Mouse (Mus musculus): ENCODE measurements around the gene Aldh5a1. TPM values are rescaled to one million over a fixed set of nuclear protein-coding genes. Genes with fewer than 3 reads are reported as not detected.

Gene Aldh5a1
- polyA plus RNA-seq, 1 experiment from 2014 or later: 13.4 TPM

DNA sequence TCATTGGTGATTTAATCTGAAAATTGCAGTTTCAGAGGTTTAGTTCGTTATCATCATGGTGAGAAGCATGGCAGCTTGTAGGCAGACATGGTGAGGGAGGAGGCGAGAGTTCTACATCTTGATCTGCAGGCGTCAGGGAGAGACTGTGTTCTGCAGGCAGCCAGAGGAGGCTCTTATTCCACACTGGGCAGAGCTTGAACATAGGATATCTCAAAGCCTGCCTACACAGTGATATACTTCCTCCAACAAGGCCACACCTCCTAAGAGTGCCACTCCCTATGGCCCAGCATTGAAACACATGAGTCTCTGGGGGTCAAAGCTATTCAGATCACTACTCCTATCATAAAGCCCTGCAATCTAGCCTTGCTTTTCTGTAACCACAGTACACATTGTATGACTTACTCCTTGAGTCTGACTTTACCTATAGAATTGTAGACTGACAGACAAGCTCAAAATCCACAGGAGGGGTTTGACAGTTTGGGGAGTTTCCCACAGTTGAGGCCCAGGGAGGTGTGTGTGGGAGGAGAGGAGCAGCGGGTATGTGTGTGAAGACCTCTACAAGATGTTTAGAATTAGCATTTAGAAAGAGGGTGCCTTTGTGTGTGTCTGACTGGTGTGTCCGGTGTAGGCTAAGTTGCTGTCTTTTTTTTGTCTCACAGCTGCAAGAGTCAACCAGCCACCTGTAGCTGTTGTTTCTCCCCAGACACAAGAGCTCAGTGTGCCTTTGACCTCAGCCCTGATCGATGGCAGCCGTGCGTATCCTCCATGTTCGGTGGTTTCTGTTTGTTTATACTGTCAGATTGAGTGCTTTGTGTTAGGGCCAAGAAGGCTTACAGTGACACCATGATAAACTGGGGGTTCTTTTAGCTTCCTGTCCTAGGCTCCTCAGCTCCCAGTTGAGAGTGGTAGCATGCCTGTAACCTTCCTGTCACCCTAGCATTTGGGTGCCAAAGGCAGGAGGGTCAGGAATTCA, 70.7 kb downstream of the Aldh5a1 start:
- H3K36me3 ChIP-seq (ENCODE audit: control insufficient read depth, insufficient read depth): no peaks in the 10 kb centered on the region
- no peaks in the 10 kb centered on the region for H3K27me3 ChIP-seq (ENCODE audit: control insufficient read depth, insufficient read depth, low read length)
- H3K27ac ChIP-seq (ENCODE audit: low read length): no peak overlapping the region
- no peak for ATAC-seq (replicated peaks; ENCODE audit: extremely low read depth, insufficient read depth, low FRiP score)
- H3K4me2 ChIP-seq (ENCODE audit: low read depth, low read length): no peak overlapping the region
- H3K4me3 ChIP-seq (ENCODE audit: low read length): no peak overlapping the region
- H3K9ac ChIP-seq (ENCODE audit: low read length): no peak overlapping the region
- WGBS: 60% methylated on average over 9 of the region's 9 CpGs
- no peaks in the 10 kb centered on the region for H3K9me3 ChIP-seq (replicated peaks; ENCODE audit: control insufficient read depth, low read length)
- peaks cover 5% of the 10 kb centered on the region; the same call in 1 of the 2 replicates for H3K4me1 ChIP-seq (ENCODE audit: control insufficient read depth, insufficient read depth, low read length)

- peaks cover 5% of the 10 kb centered on the region; the same call in 1 of the 2 replicates for H3K4me1 ChIP-seq (ENCODE audit: control insufficient read depth, insufficient read depth, low read length)
- H3K36me3 ChIP-seq (ENCODE audit: control insufficient read depth, insufficient read depth): no peaks in the 10 kb centered on the region
- H3K9ac ChIP-seq (ENCODE audit: low read length): no peak overlapping the region
- no peak for ATAC-seq (replicated peaks; ENCODE audit: extremely low read depth, insufficient read depth, low FRiP score)
- H3K27ac ChIP-seq (ENCODE audit: low read length): no peak overlapping the region
- 51% methylated on average over 7 of the region's 7 CpGs for WGBS
- no peaks in the 10 kb centered on the region for H3K27me3 ChIP-seq (ENCODE audit: control insufficient read depth, insufficient read depth, low read length)
- no peak overlapping the region for H3K4me2 ChIP-seq (ENCODE audit: low read depth, low read length)
- H3K4me3 ChIP-seq (ENCODE audit: low read length): no peak overlapping the region
- H3K9me3 ChIP-seq (replicated peaks; ENCODE audit: control insufficient read depth, low read length): no peaks in the 10 kb centered on the region
Measured at GRCm38 (mm10) chr13:24862520-24862919, 74.9 kb downstream of the Aldh5a1 start.

- no peak for ATAC-seq (replicated peaks; ENCODE audit: extremely low read depth, insufficient read depth, low FRiP score)
- 50% methylated on average over 7 of the region's 7 CpGs for WGBS
- no peaks in the 10 kb centered on the region for H3K27me3 ChIP-seq (ENCODE audit: control insufficient read depth, insufficient read depth, low read length)
- no peaks in the 10 kb centered on the region for H3K36me3 ChIP-seq (ENCODE audit: control insufficient read depth, insufficient read depth)
- H3K4me1 ChIP-seq (ENCODE audit: control insufficient read depth, insufficient read depth, low read length): peaks cover 5% of the 10 kb centered on the region; the same call in 1 of the 2 replicates
- H3K4me2 ChIP-seq (ENCODE audit: low read depth, low read length): no peak overlapping the region
- H3K27ac ChIP-seq (ENCODE audit: low read length): no peak overlapping the region
- no peak overlapping the region for H3K4me3 ChIP-seq (ENCODE audit: low read length)
- H3K9ac ChIP-seq (ENCODE audit: low read length): no peak overlapping the region
- no peaks in the 10 kb centered on the region for H3K9me3 ChIP-seq (replicated peaks; ENCODE audit: control insufficient read depth, low read length)
Measured at GRCm38 (mm10) chr13:24862021-24862420, 75.4 kb downstream of the Aldh5a1 start.

DNA sequence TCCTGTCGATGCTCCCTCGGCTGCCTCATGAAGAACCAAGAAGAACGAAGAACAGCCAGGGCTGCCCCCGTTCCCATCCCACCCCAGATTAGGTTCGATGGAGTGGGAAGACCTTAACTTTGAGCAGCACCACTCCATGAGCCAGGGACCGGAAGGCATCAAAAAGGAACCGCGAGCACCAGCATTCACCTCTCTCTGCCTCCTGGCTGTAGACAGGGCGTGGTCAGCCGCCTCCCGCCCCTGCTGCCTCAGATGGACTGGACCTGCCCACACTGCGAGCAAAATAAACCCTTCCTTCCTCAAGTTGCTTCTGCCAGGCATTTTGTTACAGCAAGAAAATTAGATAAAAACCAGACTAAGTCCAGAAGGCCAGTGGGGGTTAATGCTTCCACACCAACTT, 76.4 kb downstream of the Aldh5a1 start:
- H3K9me3 ChIP-seq (replicated peaks; ENCODE audit: control insufficient read depth, low read length): no peaks in the 10 kb centered on the region
- no peak overlapping the region for H3K27ac ChIP-seq (ENCODE audit: low read length)
- no peak overlapping the region for H3K4me3 ChIP-seq (ENCODE audit: low read length)
- no peak overlapping the region for H3K4me2 ChIP-seq (ENCODE audit: low read depth, low read length)
- no peaks in the 10 kb centered on the region for H3K36me3 ChIP-seq (ENCODE audit: control insufficient read depth, insufficient read depth)
- 77% methylated on average over 12 of the region's 12 CpGs for WGBS
- peaks cover 5% of the 10 kb centered on the region; the same call in 1 of the 2 replicates for H3K4me1 ChIP-seq (ENCODE audit: control insufficient read depth, insufficient read depth, low read length)
- ATAC-seq (replicated peaks; ENCODE audit: extremely low read depth, insufficient read depth, low FRiP score): no peak
- no peak overlapping the region for H3K9ac ChIP-seq (ENCODE audit: low read length)
- no peaks in the 10 kb centered on the region for H3K27me3 ChIP-seq (ENCODE audit: control insufficient read depth, insufficient read depth, low read length)

DNA sequence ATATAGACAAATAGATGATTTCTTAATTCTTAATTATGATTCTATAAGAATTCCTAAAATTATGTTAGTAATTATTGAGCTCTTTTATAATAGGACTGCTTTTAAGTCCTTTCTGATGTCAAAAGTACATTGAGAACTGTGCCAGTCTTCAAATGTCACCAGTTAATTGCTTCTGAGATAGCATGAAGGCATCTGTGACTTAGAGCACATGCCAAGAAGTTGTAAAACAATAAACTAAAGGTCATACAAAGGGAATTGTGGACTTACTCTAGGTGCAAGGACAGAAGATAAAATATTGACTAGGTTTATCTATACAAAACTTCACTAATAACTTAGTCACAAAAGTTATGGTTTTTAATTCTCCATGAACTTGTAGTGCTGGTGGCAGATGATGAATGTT, 78.3 kb downstream of the Aldh5a1 start:
- no peaks in the 10 kb centered on the region for H3K36me3 ChIP-seq (ENCODE audit: control insufficient read depth, insufficient read depth)
- H3K4me2 ChIP-seq (ENCODE audit: low read depth, low read length): no peak overlapping the region
- peaks cover 5% of the 10 kb centered on the region; the same call in 1 of the 2 replicates for H3K4me1 ChIP-seq (ENCODE audit: control insufficient read depth, insufficient read depth, low read length)
- ATAC-seq (replicated peaks; ENCODE audit: extremely low read depth, insufficient read depth, low FRiP score): no peak
- H3K9ac ChIP-seq (ENCODE audit: low read length): no peak overlapping the region
- H3K27ac ChIP-seq (ENCODE audit: low read length): no peak overlapping the region
- no peaks in the 10 kb centered on the region for H3K27me3 ChIP-seq (ENCODE audit: control insufficient read depth, insufficient read depth, low read length)
- no peak overlapping the region for H3K4me3 ChIP-seq (ENCODE audit: low read length)
- H3K9me3 ChIP-seq (replicated peaks; ENCODE audit: control insufficient read depth, low read length): no peaks in the 10 kb centered on the region

Other genes starting within 250 kb of the Aldh5a1 start
- not detected in 2 replicates for gene Armh2, start 196.4 kb downstream of the Aldh5a1 start, polyA plus RNA-seq (2015; fragmentation: Nextera tagmentation; extraction: Ambion mirVana)
- 108 and 118 TPM in 2 replicates for gene Gmnn, start 175.7 kb downstream of the Aldh5a1 start, polyA plus RNA-seq (2015; fragmentation: Nextera tagmentation; extraction: Ambion mirVana)
- gene BC005537, start 136.0 kb downstream of the Aldh5a1 start, polyA plus RNA-seq (2015; fragmentation: Nextera tagmentation; extraction: Ambion mirVana): 12.6 and 13.5 TPM in 2 replicates
- gene Acot13, start 106.1 kb downstream of the Aldh5a1 start, polyA plus RNA-seq (2015; fragmentation: Nextera tagmentation; extraction: Ambion mirVana): 326 and 343 TPM in 2 replicates
- 31.4 and 33.7 TPM in 2 replicates for gene Tdp2, start 106.0 kb downstream of the Aldh5a1 start, polyA plus RNA-seq (2015; fragmentation: Nextera tagmentation; extraction: Ambion mirVana)
- gene D130043K22Rik, start 92.5 kb downstream of the Aldh5a1 start, polyA plus RNA-seq (2015; fragmentation: Nextera tagmentation; extraction: Ambion mirVana): 0.10 TPM in 1 of 2 replicates, not detected in the other
- gene Gpld1, start 5.5 kb upstream of the Aldh5a1 start, polyA plus RNA-seq (2015; fragmentation: Nextera tagmentation; extraction: Ambion mirVana): 0.25 and 0.55 TPM in 2 replicates
- 15.8 and 18.6 TPM in 2 replicates for gene Mrs2, start 82.7 kb upstream of the Aldh5a1 start, polyA plus RNA-seq (2015; fragmentation: Nextera tagmentation; extraction: Ambion mirVana)
- 1.0 TPM in 2 replicates for gene Dcdc2a, start 118.3 kb upstream of the Aldh5a1 start, polyA plus RNA-seq (2015; fragmentation: Nextera tagmentation; extraction: Ambion mirVana)

Measured in heart, embryonic 16.5 days (tissue).